Mouse (Mus musculus) adrenal gland (tissue): Measurements from ENCODE around the gene Iqgap1.
"Not testable (repeated sequence)": the region's sequence is repeated elsewhere in the genome, so short reads cannot be mapped to it uniquely, and the experiment has no call there.

Experiments used
- intact Hi-C: fragments of 180-260 bp; cut with DNase I; formaldehyde crosslinking; loops from one replicate; pipeline ENCODE4 v1.15.1; 2025

The Iqgap1 gene

DNA sequence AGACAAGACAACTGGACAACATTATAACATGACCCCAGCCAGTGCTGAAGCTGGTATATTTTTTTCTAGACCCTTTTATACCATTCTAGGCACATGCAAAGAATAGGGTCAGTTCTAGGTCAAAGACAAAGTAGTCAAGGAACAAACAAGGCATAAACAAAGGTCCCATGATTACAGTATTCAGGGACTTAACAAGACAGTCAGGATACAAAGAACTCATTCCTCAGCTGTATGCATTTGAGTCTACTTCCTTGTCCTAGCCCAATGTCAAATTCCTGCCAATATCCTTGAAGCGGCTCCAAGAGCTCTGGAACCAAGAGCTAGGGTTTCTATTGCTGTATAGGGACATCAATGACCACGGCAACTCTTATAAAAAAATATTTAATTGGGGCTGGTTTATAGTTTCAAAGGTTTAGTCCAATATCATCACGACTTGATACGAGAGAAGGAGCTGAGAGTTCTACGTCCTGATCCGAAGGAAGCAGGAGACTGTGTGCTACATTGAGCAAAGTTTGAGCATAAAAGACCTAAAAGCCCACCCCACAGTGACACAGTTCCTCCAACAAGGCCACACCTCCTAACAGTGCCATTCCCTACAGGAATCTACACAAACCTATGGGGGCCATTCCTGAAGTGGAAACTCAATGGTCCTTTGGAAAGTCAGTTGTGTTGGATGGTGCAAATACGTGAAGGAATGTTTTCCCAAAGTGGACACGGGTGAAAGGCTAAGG lies 18.3 kb upstream of the Iqgap1 start:
- intact Hi-C loops, result no loop called here

DNA sequence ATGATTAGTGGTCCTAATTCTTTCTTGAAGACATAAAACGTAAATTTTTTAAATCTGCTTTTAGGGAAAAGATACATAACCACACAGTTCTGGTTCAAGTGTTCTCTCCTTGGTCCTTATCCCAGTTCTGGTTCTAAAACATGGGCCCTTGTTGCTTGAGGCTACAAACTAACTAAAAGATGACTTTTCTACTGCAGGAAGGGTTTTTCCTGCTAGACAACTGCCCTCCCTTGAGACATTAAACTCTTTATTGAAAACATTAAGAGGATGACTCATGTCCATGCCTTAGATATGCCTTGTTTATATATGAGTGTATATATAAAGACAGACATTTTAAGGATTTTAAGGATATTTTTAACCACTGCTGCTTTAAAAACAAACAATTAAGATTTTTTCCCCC lies 17.4 kb upstream of the Iqgap1 start:
- intact Hi-C loops, result no loop called here

- intact Hi-C loops, result no loop called here
Observed at GRCm38 (mm10) chr7:80842132-80842531, 16.4 kb upstream of the Iqgap1 start.

- intact Hi-C loops, result no loop called here
Observed at GRCm38 (mm10) chr7:80840937-80841336, 15.2 kb upstream of the Iqgap1 start.

- intact Hi-C loops, result no loop called here
Observed at GRCm38 (mm10) chr7:80840241-80840640, 14.5 kb upstream of the Iqgap1 start.

DNA sequence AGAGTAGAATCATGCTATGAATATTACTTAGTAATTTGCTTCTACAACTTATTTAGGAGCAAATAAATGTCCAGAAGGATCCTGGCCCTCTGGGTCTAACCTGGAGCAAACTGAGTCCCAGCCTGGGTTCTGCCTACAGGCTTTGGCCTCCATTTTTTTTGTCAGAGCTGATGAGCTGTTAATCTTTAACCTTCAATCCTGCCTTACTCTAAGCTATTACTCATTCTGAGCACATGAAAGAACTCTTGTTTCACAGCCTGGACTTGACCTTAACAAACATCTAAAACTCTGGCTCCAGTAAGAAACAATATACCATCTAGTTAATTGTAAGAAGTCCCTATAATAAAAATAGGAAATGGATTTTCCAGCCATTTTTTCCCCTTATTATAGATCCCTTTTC lies 14.0 kb upstream of the Iqgap1 start:
- intact Hi-C loops, result loop anchor here (5.0 kb wide), 1 partner anchor 37 kb away; no protein-coding TSS in a partner anchor

- intact Hi-C loops, result loop anchor here (5.0 kb wide), 1 partner anchor 36 kb away; no protein-coding TSS in a partner anchor
Observed at GRCm38 (mm10) chr7:80838247-80838646, 12.5 kb upstream of the Iqgap1 start.

- intact Hi-C loops, result loop anchor here (5.0 kb wide), 1 partner anchor 35 kb away; no protein-coding TSS in a partner anchor
Observed at GRCm38 (mm10) chr7:80837736-80838135, 12.0 kb upstream of the Iqgap1 start.

DNA sequence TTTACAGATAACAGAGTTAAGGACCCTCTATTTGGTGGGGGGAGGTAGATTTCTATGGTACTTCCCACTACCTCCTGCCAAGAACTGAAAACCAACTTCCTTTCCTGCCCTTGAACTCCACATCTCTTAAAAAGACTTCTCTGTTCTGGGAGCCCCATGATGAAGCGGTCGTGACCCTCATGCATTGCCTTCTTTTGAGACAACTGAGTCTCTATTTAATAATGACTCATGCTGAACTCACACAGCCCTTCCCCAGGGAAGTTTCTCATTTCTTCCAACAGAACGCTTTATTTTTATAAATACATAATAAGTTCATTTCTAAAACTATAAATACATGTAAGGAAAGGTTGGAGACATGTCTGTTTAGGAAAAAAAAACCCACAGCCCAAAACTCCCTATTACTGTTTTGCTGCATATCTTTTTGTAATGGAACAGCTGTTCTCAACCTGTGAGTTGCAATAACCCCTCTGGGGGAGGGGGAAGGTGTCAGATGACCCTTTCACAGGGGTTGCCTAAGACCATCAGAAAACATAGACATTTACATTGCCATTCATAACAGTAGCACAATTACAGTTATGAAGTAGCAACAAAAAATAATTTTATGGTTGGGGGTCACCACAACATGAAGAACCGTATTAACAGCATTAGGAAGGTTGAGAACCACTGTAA lies 10.3 kb upstream of the Iqgap1 start:
- intact Hi-C loops, result loop anchor here (5.0 kb wide), 1 partner anchor 34 kb away; no protein-coding TSS in a partner anchor

DNA sequence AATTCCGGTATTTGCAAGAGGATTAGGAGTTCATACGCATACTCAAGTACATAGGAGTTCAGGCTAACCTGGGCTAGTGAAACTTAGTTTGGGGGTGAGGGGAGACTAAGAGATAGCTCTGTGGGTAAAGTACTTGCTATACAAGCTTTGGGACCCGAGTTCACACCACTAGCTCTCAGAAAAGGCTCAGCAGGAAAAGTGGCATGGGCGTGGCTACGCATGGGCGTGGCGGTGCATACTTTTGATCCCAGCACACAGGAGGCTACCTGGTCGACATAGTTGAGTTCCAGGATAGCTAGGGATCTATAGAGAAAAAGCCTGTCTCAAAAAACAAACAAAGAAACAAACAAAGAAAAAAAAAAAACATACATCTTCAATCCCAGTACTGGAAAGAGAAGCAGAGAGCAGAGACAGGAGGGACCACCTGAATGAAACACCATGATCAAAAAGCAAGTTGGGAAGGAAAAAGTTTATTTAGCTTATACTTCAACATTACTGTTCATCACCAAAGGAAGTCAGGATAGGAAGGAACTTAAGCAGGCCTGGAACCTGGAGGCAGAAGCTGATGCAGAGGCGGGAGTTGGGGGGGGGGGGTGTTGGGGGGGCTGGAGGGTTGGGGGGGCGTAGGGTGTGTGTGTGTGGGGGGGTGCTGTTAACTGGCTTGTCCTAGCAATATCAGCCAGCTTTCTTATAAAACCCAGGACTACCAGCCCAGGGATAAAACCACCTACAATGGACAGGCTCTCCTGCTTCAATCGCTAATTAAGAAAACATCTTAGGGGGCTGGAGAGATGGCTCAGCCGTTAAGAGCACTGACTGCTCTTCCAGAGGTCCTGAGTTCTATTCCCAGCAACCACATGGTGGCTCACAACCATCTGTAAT lies 8.1 kb upstream of the Iqgap1 start:
- intact Hi-C loops, result no loop called here

- intact Hi-C loops, result not testable (repeated sequence)
Observed at GRCm38 (mm10) chr7:80832996-80833650, 7.3 kb upstream of the Iqgap1 start.

DNA sequence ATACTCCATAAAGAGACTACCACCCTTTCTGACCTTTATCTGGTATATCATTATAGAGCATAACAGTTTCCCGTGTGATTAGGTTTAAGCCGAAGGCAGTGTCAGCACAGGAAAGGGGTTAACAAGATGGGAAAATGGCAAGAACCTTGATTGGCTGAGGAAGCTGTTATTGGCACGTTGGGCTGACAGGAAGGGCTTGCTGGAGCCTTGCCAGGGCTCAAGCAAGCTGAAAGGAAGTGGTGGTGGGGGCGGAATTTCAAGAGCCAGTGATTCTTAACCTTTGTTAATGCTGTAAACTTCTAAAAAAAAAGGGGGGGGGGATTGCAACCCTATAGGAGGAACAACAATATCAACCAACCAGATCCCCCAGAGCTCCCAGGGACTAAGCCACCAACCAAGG lies 6.4 kb upstream of the Iqgap1 start:
- intact Hi-C loops, result no loop called here

GRCm38 (mm10) chr7:80830193-80830803 lies 4.5 kb upstream of the Iqgap1 start:
- intact Hi-C loops, result no loop called here

DNA sequence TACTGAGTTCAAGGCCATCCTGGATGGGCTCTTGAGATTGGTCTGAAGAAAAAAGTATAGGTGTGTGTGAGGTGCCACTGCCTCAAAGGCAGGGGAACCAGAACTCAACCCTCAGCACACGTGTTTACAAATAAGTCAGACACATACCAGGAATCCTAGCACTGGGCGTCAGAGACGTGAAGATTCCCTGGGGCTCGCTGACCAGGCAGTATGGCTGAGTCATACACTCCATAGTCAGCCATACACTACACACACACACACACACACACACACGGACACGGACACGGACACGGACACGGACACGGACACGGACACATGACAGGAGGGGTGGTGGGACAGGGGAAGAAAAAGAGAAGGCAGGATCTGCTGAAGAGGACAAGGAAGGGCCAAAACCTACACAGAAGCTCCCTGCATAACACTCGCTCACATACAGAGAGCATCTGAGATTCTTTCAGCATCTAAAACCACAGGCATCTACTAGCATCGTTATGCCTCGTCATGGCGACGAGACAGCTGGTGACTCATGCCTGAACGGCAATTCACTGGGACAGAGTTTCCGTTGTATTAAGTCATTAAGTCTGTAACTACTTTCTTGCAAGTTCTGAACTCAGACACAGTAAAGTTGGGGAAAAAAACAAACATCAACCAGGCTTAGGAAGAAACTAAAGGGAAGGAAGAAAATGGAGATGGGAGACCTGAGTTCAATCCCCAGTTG lies 2.5 kb upstream of the Iqgap1 start:
- intact Hi-C loops, result no loop called here

- intact Hi-C loops, result no loop called here
Observed at GRCm38 (mm10) chr7:80823875-80824682, 1.7 kb downstream of the Iqgap1 start.

GRCm38 (mm10) chr7:80823267-80823666 lies 2.5 kb downstream of the Iqgap1 start:
- intact Hi-C loops, result no loop called here

DNA sequence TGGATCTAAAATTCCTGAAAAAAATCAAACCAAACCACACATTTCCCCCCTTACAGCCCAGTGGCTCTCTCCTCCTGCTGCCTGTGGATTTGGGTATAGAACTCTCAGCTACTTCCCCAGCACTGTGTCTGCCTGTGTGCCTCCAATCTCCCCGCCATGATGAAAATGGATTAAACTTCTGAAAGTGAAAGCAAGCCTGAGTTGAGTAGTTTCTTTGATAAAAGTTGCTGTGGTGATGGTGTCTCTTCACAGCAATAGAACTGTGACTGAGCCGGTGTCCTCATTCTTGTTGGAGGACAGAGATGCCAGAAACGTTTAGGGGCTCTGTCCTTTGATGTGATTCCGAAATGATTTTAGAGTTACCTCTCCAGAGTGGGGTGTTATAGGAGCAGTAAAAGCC lies 4.9 kb downstream of the Iqgap1 start:
- intact Hi-C loops, result no loop called here

- intact Hi-C loops, result no loop called here
Observed at GRCm38 (mm10) chr7:80816641-80817040, 9.1 kb downstream of the Iqgap1 start.

- intact Hi-C loops, result no loop called here
Observed at GRCm38 (mm10) chr7:80813397-80813796, 12.4 kb downstream of the Iqgap1 start.
